Mouse (Mus musculus): Measurements from ENCODE around the gene Plppr3.

DNA sequence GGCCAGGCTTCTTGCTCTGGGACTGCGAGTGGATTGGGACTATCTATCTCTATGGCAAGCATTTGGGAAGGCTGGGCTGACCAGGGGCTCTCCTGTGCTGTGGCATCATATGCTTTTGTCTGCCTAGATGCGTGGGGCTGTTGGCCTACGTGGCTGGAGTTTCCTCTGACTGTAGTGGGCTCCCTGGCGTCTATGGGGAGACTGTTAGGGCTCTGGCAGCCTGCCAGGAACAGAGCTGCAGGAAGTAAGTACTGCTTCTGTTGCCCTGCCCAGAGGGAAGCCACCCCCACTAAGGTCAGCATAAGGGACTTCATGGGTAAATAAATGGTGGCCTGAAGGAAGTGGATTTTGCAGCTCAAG is 17.0 kb downstream of the Plppr3 start:
- TF ChIP-seq CTCF (IDR thresholded peaks at IDR 0.05; ENCODE audit: control insufficient read depth, insufficient read depth, insufficient read length) (no peak), MYOG (IDR thresholded peaks at IDR 0.05; ENCODE audit: control insufficient read depth, extremely low read depth, insufficient read length) (no peak), CEBPB (IDR thresholded peaks at IDR 0.05; ENCODE audit: low read depth) (no peak), MAX (IDR thresholded peaks at IDR 0.05) (no peak), FOSL1 (IDR thresholded peaks at IDR 0.05; ENCODE audit: insufficient read depth, low read length, poor library complexity, severe bottlenecking) (no peak), USF1 (IDR thresholded peaks at IDR 0.05; ENCODE audit: low read depth) (no peak)

Data from C2C12 (cell line).